Mouse (Mus musculus): Measurements from ENCODE around the gene Hoxd12. TPM values are rescaled to one million over a fixed set of nuclear protein-coding genes. Genes with fewer than 3 reads are reported as not detected.

The Hoxd12 gene
- polyA plus RNA-seq, 1 experiment from 2014 or later, result not detected

DNA sequence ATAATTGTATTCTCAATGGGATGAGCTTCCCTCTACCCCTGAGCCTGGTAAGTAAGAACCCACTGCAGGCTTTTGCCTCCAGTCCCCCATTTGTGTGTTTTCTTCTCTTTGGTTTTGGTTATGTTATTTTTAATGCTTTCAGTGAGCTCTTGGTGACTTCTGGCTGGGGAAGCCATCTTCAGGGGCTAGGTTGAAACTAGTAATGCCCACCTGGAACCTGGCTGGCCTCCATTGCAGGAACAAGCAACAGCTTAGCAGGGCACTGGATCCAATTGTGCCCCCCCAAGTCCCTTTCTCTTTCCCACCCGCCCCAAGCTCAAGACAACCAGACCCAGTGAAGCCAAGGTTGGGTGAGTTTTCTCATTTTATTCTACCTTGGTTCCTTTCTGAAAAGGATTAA is 20.6 kb downstream of the Hoxd12 start:
- no peak for ATAC-seq (replicated peaks)
- Histone ChIP-seq H3K27ac (no peak overlapping the region), H3K4me1 (peaks cover 8% of the 10 kb centered on the region; the same call in 1 of the 2 replicates)

DNA sequence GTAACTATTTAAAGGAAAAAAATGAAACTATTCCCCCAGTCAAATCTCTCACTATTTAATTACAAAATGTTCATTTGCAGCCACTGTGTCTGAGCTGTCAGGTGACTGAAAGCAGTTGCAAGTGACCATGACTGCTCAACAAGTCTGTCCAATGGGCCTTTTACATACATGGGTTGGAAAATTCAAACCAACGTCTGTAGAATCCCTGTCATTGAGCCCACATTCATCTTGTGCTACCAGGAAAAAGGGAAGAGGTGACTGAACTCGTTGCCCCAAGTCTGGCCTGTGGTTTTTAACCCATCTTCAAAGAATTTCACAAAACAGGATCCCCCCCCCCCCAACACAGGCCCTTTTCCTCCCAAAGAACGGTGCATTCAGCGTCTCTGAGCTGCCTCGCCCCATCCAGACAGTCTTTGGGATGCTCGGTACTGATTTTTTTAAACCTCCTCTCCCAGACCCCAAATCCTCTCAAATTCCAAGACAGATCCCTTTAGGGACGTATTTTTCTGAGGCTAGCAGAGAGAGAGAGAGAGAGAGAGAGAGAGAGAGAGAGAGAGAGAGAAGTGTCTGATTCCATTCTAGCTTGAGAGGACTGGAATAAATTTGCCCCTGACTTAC is 21.1 kb downstream of the Hoxd12 start:
- Histone ChIP-seq H3K27me3 (replicated peaks) (peaks cover 97% of the 10 kb centered on the region), H3K36me3 (replicated peaks) (no peaks in the 10 kb centered on the region), H3K9me3 (no peaks in the 10 kb centered on the region), H3K4me3 (no peak overlapping the region), H3K9ac (no peak overlapping the region), H3K4me1 (peaks cover 8% of the 10 kb centered on the region; the same call in 1 of the 2 replicates), H3K4me2 (no peak overlapping the region), H3K27ac (no peak overlapping the region)
- 2% methylated on average over 7 of the region's 7 CpGs for WGBS
- no peak for ATAC-seq (replicated peaks)

More for the DNA sequence above, 20.6 kb downstream of the Hoxd12 start:
- H3K4me3 ChIP-seq, result no peak overlapping the region
- no peaks in the 10 kb centered on the region for H3K9me3 ChIP-seq
- H3K4me2 ChIP-seq, result no peak overlapping the region
- no peaks in the 10 kb centered on the region for H3K36me3 ChIP-seq (replicated peaks)
- WGBS, result 9% methylated on average over 1 of the region's 1 CpGs
- H3K9ac ChIP-seq, result no peak overlapping the region
- H3K27me3 ChIP-seq (replicated peaks), result peaks cover 94% of the 10 kb centered on the region

DNA sequence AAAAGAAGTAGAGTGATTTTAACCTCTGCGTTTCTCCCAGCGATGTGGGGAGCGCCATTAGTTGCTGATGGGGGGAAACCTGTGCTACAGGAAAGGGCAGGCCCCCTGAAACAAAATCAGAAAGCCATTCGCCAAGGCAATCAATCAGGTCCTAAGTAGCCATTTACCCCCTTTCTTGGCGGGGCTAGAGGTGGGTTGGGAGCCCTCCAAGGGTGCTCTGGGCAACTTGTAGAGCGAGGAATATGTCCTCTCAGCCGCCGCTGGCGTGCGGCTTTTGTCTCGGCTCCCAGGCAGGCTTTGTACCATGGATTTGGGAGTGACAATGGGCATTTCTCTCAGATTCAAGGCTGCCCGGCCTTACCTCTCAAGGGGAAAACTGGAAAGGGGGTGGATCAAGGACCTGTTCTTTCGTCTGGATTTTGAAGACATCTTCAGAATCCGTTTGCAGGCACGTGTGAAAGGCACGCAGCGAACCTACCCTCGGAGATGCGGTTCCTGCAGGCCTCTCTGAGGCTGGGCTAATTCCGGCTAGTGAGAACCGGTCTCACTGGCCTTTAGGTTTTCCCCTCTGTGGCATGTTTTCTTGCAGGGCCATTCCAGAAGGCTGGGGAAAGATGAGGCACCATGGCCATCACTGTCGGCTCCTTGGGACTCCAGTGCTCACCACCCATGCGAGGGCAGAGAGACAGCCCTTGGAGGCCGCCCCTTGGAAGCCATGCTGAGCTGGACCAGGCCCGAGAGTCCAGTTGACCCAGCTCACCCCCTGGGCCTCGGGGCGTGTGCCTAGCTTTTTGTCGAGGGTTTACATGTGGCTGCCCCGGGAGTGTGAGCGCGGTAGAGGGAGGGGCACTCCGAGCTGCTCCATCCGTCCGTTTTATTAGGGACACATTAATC is 21.9 kb downstream of the Hoxd12 start:
- Histone ChIP-seq H3K27me3 (replicated peaks) (peaks cover 97% of the 10 kb centered on the region), H3K36me3 (replicated peaks) (no peaks in the 10 kb centered on the region), H3K9ac (no peak overlapping the region), H3K4me3 (no peak overlapping the region), H3K4me1 (peaks cover 8% of the 10 kb centered on the region; the same call in 1 of the 2 replicates), H3K27ac (no peak overlapping the region), H3K4me2 (no peak overlapping the region), H3K9me3 (no peaks in the 10 kb centered on the region)
- ATAC-seq (replicated peaks), result no peak
- under 1% methylated on average over 34 of the region's 34 CpGs for WGBS

DNA sequence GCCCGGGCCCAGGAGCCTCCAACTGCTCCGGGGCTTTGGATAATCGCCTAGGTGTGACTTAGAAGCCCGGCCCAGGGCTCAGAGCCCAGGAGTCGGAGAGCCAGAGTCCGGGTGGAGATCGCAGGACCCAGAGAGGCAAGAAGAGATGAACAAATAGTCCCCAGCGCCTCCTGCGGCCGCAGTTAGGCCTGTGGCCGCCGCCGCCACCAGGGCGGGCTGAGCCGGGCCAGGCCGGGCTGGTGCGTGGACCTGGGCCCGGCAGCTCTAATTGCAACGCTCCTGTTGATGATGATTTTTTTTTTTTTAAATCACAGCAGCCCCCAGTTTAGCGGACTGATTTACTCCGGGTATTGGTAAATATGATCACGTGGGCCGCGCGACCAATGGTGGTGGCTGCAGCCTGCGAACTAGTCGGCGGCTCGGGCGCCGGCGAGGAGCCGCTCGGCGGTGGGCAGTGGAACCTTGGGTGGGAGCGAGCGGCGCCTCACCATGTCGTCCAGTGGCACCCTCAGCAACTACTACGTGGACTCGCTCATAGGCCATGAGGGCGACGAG is 22.8 kb downstream of the Hoxd12 start, which contains the start of gene Hoxd9:
Gene Hoxd9, plus strand, starts transcription at position 161 of the 555 bp plus-strand sequence.
- peak; percentile 39; the same call in 1 of the 2 replicates for ATAC-seq (replicated peaks)
- Histone ChIP-seq H3K4me2 (peak within 1 kb of the TSS; percentile 40), H3K36me3 (replicated peaks) (no peaks in the 10 kb centered on the region), H3K27ac (no peak within 1 kb of the TSS), H3K9ac (no peak within 1 kb of the TSS), H3K27me3 (replicated peaks) (peaks cover 93% of the 10 kb centered on the region), H3K4me1 (peaks cover 8% of the 10 kb centered on the region; the same call in 1 of the 2 replicates), H3K9me3 (no peaks in the 10 kb centered on the region), H3K4me3 (peak within 1 kb of the TSS; percentile 23)
- WGBS, result under 1% methylated on average over 43 of the region's 43 CpGs

DNA sequence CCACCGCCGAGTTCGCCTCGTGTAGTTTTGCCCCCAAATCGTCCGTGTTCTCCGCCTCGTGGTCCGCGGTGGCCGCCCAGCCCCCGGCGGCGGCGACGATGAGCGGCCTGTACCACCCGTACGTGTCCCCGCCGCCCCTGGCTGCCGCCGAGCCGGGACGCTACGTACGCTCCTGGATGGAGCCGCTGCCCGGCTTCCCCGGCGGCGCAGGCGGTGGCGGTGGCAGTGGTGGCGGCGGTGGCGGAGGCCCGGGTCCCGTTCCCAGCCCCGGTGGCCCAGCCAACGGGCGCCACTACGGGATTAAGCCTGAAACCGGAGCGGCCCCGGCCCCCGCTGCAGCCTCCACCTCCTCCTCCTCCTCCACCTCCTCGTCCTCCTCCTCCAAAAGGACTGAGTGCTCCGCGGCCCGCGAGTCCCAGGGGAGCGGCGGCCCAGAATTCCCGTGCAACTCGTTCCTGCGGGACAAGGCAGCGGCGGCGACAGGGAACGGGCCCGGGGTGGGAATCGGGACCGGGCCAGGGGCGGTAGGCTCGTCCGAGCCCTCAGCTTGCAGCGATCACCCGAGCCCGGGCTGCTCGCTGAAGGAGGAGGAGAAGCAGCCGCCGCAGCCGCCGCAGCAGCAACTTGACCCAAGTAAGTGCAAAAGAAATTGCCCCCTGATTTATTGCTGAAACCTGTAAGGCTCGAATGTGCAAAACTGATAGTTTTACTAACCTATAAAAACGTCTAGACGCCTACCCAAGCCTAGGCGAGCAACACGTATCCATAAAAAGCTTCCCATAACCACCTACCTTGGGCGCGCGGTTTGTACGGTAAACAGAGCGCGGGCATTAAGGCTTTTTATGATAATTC is 23.6 kb downstream of the Hoxd12 start:
- peaks cover 90% of the 10 kb centered on the region for H3K27me3 ChIP-seq (replicated peaks)
- no peaks in the 10 kb centered on the region for H3K9me3 ChIP-seq
- ATAC-seq (replicated peaks), result no peak
- H3K4me3 ChIP-seq, result peak overlapping the region; percentile 23
- H3K27ac ChIP-seq, result no peak overlapping the region
- H3K9ac ChIP-seq, result no peak overlapping the region
- peaks cover 8% of the 10 kb centered on the region; the same call in 1 of the 2 replicates for H3K4me1 ChIP-seq
- H3K4me2 ChIP-seq, result peak overlapping the region; percentile 40
- under 1% methylated on average over 82 of the region's 86 CpGs for WGBS
- no peaks in the 10 kb centered on the region for H3K36me3 ChIP-seq (replicated peaks)

DNA sequence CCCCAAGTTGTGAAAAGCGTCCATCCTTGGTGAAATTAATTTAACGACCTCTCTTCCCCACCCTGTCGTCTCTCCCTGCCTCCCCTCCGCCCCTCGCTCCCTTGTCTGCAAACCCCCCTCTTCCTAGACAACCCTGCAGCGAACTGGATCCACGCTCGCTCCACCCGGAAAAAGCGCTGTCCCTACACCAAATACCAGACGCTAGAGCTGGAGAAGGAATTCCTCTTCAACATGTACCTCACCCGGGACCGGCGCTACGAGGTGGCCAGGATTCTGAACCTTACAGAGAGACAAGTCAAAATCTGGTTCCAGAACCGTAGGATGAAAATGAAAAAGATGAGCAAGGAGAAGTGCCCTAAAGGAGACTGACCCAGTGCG is 24.2 kb downstream of the Hoxd12 start:
- H3K4me2 ChIP-seq, result no peak overlapping the region
- H3K4me3 ChIP-seq, result no peak overlapping the region
- no peak for ATAC-seq (replicated peaks)
- peaks cover 90% of the 10 kb centered on the region for H3K27me3 ChIP-seq (replicated peaks)
- WGBS, result under 1% methylated on average over 17 of the region's 17 CpGs
- peaks cover 8% of the 10 kb centered on the region; the same call in 1 of the 2 replicates for H3K4me1 ChIP-seq
- no peak overlapping the region for H3K27ac ChIP-seq
- no peak overlapping the region for H3K9ac ChIP-seq
- no peaks in the 10 kb centered on the region for H3K9me3 ChIP-seq
- H3K36me3 ChIP-seq (replicated peaks), result no peaks in the 10 kb centered on the region

DNA sequence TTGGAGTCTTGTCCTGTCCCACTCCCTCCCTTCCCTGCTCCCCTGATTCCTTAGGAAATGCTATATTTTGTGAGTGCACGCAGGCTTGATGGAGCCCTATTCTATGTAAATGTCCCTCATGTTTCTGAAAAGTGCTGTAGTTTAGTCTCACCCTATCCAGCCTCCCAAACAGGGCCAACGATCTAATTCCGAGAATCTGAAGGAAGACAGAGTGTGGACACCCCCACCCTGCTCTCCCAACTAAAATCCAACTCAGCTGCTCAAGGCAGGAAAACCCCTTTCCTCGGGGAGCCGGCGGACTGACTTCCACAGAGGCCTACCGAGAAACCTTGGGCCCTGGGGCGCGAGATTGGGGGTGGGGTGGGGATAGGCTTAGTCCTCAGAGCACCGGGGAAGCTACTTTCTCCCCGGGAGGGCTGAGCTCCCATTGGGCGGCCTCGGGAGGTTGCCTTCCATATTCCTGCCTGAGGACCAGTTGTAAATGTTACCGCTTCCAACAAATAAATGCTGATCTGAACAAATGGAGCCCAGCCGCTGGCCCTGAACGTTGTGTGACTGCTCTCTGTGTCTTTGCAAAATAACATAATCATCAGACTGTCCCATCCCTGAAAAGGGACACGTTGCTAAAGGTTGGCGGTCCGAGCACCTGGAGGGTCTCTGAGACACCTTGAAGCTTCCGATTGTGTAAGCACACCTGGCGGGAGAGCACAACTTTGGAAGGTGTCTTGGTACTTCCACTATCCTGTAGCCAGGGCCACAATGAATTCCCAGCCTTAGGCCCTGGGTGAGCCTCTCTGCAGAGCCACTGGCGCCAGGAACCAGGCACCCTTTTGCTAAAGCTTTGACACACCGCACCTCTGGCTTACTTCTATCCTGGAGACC is 25.1 kb downstream of the Hoxd12 start:
- H3K27me3 ChIP-seq (replicated peaks), result peaks cover 90% of the 10 kb centered on the region
- 1% methylated on average over 23 of the region's 23 CpGs for WGBS
- peaks cover 9% of the 10 kb centered on the region for H3K4me1 ChIP-seq
- H3K4me3 ChIP-seq, result no peak overlapping the region
- H3K36me3 ChIP-seq (replicated peaks), result no peaks in the 10 kb centered on the region
- no peaks in the 10 kb centered on the region for H3K9me3 ChIP-seq
- ATAC-seq (replicated peaks), result no peak
- H3K27ac ChIP-seq, result no peak overlapping the region
- no peak overlapping the region for H3K4me2 ChIP-seq
- H3K9ac ChIP-seq, result no peak overlapping the region

DNA sequence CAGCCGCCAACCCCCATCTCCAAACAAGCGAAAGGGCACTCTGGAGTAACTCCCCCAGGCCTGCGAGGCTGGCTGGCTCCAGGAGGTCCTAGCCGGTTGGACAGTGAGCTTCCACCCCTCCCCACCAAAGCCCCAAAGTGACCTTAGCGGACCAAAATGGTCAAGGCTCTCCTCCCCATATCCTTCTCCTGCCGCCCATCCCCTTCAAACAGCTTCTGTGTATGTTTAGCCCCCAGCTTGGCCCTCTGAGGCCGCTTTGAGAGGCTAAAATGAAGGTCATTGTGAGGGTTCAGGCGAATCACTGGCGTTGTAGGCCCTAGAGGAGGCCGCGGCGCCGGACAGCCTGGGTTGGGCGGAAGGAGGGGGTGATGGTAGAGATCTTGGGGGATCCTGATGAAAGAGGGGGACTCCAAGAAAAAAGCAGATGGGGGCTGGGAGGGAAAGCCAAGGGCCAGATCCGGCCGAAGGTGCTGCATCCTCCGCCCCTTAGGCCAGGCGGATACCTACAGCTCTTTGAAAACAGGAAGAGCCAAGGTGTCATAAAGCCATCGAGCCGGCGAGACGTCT is 25.8 kb downstream of the Hoxd12 start:
- no peaks in the 10 kb centered on the region for H3K36me3 ChIP-seq (replicated peaks)
- H3K4me2 ChIP-seq, result no peak overlapping the region
- 1% methylated on average over 22 of the region's 22 CpGs for WGBS
- ATAC-seq (replicated peaks), result no peak
- peaks cover 89% of the 10 kb centered on the region for H3K27me3 ChIP-seq (replicated peaks)
- H3K4me3 ChIP-seq, result no peak overlapping the region
- H3K9me3 ChIP-seq, result no peaks in the 10 kb centered on the region
- peaks cover 16% of the 10 kb centered on the region for H3K4me1 ChIP-seq
- no peak overlapping the region for H3K27ac ChIP-seq
- H3K9ac ChIP-seq, result no peak overlapping the region

DNA sequence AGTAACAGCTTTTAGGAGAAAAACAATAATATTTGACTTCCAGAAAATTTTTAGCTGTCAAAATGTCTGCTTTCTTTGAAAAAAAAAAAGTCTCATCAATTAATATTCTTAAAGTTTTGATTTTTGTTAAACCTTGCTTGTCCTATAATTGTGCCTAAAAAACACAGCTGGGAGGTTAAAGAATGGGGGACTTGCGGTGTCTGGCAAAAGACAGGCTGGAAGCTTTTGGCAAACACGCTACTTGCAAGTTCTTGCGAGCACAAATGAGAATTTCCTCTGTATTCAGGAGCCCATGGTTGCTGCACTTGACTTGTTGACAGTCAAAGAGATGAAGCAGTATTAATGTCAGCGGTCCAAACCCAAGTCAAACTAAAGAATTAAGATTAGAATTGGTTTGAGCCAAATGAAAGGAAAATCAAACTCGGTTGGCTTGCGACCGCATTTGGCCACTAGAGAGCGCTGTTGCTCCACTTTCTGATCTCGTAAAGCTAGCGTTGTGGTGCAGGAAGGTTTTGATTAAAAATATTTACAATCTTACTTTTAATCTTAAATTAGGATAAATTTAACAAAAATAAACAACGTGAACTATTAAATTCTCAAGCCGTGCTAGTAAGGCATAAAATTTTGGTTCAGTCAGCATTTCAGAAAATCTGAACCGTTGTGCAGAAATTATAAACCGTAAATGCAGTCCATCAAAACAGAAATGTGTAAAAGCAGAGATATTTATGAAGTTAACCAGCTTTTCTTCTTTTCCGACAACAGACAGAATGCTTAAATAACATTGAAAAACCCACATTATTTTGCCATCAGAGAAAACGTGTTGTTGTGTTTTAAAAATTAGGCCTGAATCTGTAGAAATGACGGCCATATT is 27.4 kb downstream of the Hoxd12 start:
- 11% methylated on average over 17 of the region's 17 CpGs for WGBS
- Histone ChIP-seq H3K9ac (no peak overlapping the region), H3K4me2 (no peak overlapping the region), H3K9me3 (no peaks in the 10 kb centered on the region), H3K36me3 (replicated peaks) (no peaks in the 10 kb centered on the region), H3K4me1 (peaks cover 19% of the 10 kb centered on the region), H3K27ac (no peak overlapping the region), H3K27me3 (replicated peaks) (peaks cover 86% of the 10 kb centered on the region), H3K4me3 (no peak overlapping the region)
- ATAC-seq (replicated peaks), result no peak

DNA sequence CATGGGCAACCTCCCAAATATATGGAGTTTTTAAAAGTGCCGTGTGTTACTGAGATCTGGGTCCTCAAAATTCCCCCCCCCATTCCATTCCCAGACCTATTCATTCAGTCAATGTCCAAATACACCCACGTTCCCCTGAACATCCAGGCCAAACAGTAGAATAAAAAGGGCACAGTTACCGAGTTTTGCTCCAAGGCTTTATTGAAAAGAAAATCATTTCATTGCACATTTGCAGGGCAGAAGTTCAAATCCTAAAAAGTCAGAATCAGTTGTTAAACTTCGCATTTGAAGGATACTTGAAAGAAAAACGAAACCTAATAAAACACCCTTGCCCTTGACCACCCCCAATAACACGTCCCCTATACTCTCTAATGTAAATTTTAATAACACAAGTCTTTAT is 28.0 kb downstream of the Hoxd12 start:
- Histone ChIP-seq H3K4me3 (no peak overlapping the region), H3K9ac (no peak overlapping the region), H3K9me3 (no peaks in the 10 kb centered on the region), H3K4me2 (no peak overlapping the region), H3K36me3 (replicated peaks) (no peaks in the 10 kb centered on the region), H3K4me1 (peaks cover 15% of the 10 kb centered on the region), H3K27ac (no peak overlapping the region), H3K27me3 (replicated peaks) (peaks cover 86% of the 10 kb centered on the region)
- WGBS, result 16% methylated on average over 6 of the region's 6 CpGs
- ATAC-seq (replicated peaks), result no peak
